Mouse (Mus musculus): Measurements from ENCODE around the gene 1110012L19Rik.
A peak's percentile ranks its signal among the peaks of the same experiment; 100 is the strongest.
"Not testable (repeated sequence)": the region's sequence is repeated elsewhere in the genome, so short reads cannot be mapped to it uniquely, and the experiment has no call there.

1110012L19Rik gene

DNA sequence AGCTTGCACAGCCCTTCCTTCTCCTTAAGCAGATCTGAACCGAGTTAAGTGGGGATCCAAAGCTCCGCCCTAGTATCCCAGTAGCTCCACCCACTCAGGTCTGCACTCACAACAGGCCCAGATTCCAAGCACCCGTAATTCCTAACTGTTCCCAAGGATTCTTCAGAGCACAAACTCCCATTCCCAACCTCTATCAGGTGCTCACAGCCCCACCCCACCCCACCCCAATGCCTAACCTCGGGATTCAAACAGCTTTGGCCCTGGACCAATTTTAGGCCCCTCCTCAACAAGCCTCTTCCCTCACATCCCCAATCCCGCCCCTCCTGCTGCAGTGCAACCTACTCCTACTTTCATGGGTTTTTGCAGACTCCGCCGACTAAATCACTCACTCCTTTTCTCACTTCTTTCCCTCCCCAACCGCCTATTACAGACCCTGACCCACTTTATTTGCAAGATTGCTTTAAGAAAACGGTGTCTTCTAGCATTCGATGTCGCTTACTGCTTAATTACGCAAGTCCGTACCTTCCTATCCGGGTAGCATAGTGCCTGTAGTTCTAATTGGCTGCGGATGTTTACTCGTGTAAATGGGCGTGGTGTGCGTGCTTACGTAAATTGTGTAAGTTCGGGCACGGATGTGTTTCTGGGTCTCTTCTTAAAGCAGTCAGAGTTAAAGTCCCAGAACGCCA lies at the start of gene 1110012L19Rik:
TSS of gene 1110012L19Rik (plus strand) at position 602 of the 686 bp plus-strand sequence.
- peak; percentile 84 to 86 for DNase-seq

GRCm38 (mm10) chrX:70362985-70363384 lies 22.7 kb upstream of the 1110012L19Rik start:
- DNase-seq = peak; percentile 41 to 56

- DNase-seq = peak in 1 of 2 experiments; percentile 4
These were observed 22.2 kb upstream of the 1110012L19Rik start for GRCm38 (mm10) chrX:70363446-70363845.

- no peak for DNase-seq
These were observed 21.5 kb upstream of the 1110012L19Rik start for GRCm38 (mm10) chrX:70364202-70364601.

DNA sequence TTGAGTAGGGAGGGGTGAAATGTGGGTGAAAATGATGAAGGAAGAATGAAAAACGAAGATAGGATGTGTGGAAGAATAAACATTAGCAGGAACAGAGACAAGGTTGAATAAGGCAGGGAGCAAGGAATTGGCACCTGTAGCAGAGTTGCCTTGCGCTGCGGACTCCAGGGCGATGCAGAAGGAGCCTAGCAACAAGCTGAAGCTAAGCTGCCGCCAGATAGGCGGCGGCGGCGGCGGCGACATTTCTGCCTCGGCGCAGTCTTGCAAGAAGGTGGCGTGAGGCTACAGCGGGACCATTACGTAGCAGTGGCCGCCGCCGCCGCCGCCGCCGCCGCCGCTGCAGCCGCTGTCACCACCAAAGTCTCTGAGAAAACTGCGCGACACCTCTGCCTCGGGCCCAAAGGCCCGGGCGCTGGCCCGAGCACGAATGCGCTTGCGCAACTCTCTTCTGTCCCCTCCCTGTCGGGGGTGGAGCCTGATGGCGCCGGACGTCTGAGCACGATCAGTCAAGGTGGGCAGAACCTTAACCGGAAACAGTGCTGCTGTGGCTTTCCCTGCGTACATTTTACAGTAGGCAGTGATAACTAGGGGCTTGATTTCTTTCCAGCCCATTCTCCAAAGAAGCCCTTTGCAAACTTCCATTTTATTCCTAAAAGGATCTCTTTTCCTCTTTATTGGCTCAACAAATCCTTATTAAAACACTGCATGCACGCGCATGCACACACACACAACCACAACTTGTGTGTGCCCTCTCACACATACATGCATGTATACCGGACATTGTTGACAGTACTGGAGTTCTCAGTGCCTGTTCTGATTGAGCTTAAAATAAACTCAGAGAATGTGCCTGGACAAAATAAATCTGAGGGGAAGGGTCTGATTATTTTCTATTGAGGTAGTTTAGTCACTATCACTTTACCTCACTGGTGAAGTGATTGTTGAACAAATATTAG lies 20.7 kb upstream of the 1110012L19Rik start, which contains the start of gene Ids:
TSS of gene Ids (minus strand) at position 424 of the 953 bp plus-strand sequence.
- DNase-seq = peak; percentile 90 to 92

DNA sequence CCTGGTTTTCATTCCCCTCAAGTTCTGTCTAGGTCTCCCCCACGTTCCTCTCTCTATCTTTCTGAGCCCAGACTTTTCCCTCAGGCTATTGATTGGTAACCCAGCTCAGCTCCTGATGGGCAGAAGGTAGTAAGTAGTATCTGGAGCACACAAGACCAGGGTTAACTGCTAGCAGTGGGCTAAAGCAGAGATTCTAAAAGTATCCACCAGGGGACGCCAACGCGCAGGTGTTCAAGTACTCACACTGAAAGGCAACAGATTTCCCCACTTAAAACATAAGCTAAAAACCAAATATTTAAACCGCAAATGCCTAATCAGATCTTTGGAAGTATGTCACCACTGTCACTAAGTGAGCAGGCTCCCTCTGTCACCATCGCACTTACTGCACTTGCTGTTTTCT lies 15.9 kb upstream of the 1110012L19Rik start:
- not testable (repeated sequence) for DNase-seq

GRCm38 (mm10) chrX:70374469-70375110 lies 11.1 kb upstream of the 1110012L19Rik start:
- DNase-seq = not testable (repeated sequence)

- DNase-seq = no peak
These were observed 781 bp upstream of the 1110012L19Rik start for GRCm38 (mm10) chrX:70384917-70385275.

DNA sequence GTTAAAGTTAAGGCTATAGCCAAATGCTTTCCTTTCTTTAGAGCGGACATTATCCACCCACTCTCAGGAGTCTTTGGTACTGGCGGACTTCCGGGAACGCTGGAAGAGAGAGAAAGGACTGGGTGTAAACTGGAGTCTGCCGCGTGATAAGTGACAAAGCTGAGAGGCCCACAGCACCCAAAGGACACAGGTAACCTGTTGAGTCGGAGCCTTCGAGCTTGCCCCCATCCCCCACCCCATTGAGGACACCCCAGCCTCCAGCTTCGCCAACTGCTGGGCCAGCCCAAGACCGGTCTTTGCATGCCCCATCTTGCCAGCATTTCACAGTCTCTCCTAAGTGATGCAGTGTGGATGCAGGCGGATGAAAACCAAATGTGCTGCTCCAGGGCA lies 280 bp downstream of the 1110012L19Rik start:
- no peak for DNase-seq

DNA sequence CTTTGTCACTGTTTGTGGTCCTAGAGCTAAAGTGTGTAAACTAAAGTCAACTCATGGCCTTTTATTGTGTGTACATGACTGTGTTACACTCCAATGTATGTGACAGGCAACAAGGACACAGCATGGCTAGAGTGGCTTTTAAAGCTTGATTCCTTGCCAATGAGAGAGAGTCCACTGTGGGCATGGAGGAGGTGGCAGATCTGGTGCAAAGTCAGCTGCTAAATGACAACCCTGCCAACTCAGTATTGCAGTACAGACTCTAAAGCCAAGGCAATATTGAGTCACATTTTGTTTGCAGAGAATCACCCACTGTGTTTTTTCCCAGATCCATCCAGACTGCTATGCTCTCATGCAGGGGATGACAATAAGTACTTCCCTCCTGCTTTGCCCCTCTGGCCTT lies 7.0 kb downstream of the 1110012L19Rik start:
- not testable (repeated sequence) for DNase-seq

GRCm38 (mm10) chrX:70425473-70425872 lies 39.8 kb downstream of the 1110012L19Rik start:
- DNase-seq = not testable (repeated sequence)

Data from lung, adult 18-20 months (tissue).